ENCODE assay signal across 32 mouse cellular contexts in the genomic region with DNA sequence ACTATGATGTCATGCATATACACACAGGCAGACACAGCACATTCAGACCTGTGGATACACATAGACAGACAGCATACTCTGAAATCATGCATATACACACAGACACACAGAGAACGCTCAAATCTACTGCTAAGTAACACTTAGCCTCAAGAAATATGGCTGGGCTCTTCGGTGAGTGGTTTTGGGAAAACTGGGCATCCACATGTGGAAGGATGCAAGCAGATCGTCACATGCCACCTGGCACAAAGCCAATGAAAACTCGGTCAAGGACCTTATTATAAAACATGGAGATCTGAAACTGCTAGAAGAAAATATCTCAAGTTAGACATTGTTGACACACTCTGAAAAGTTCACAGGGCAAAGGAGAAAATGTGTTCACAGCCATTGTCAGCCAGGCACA.
"Had no signal": no experiment of that assay in that cellular context is flagged by ENCODE, and none has a peak within 500 bp of the region (broad histone marks: within the 10 kb centered on the region; RNA-seq: fewer than 3 reads in every experiment).

No protein-coding gene starts in this region.

- DNase-seq: left cerebral cortex, postnatal 4 days; liver; liver, embryonic 13.5 days; liver, postnatal 0 days; lung, adult 18-20 months; lung, adult 2 months; lung, embryonic 14.5 days; lung, postnatal 10 days; lung, postnatal 14 days; lung, postnatal 36 days; lung, postnatal 4 days; midbrain, embryonic 14.5 days had no signal

- H3K9me3 ChIP-seq: limb, embryonic 10.5 days; limb, embryonic 12.5 days; limb, embryonic 13.5 days; limb, embryonic 15.5 days; liver, embryonic 12.5 days; liver, embryonic 13.5 days; liver, embryonic 15.5 days; lung, embryonic 15.5 days; megakaryocyte, embryonic 14.5 days; midbrain, embryonic 10.5 days; midbrain, embryonic 12.5 days; midbrain, embryonic 13.5 days; midbrain, embryonic 15.5 days; neural tube, embryonic 12.5 days had no signal

- H3K4me2 ChIP-seq: limb, embryonic 12.5 days; limb, embryonic 13.5 days; limb, embryonic 15.5 days; liver, embryonic 11.5 days; liver, embryonic 12.5 days; liver, embryonic 13.5 days; liver, embryonic 15.5 days; lung, embryonic 14.5 days; lung, embryonic 15.5 days; midbrain, embryonic 11.5 days; midbrain, embryonic 12.5 days; midbrain, embryonic 13.5 days; midbrain, embryonic 15.5 days; neural tube, embryonic 12.5 days had no signal

- H3K27ac ChIP-seq: limb, embryonic 10.5 days; limb, embryonic 12.5 days; limb, embryonic 13.5 days; limb, embryonic 15.5 days; liver, embryonic 12.5 days; liver, embryonic 13.5 days; liver, embryonic 14.5 days; liver, embryonic 15.5 days; lung, embryonic 15.5 days; macrophage; midbrain, embryonic 10.5 days; midbrain, embryonic 12.5 days; midbrain, embryonic 13.5 days; midbrain, embryonic 15.5 days; neural tube, embryonic 12.5 days had no signal

- H3K4me3 ChIP-seq: limb, embryonic 10.5 days; limb, embryonic 12.5 days; limb, embryonic 13.5 days; limb, embryonic 15.5 days; liver, embryonic 12.5 days; liver, embryonic 13.5 days; liver, embryonic 15.5 days; lung, embryonic 15.5 days; megakaryocyte, embryonic 14.5 days; midbrain, embryonic 10.5 days; midbrain, embryonic 12.5 days; midbrain, embryonic 13.5 days; midbrain, embryonic 15.5 days; myocyte; neural tube, embryonic 12.5 days had no signal

- H3K36me3 ChIP-seq: limb, embryonic 10.5 days; limb, embryonic 12.5 days; limb, embryonic 13.5 days; limb, embryonic 15.5 days; liver, embryonic 12.5 days; liver, embryonic 13.5 days; liver, embryonic 15.5 days; lung, embryonic 15.5 days; midbrain, embryonic 10.5 days; midbrain, embryonic 12.5 days; midbrain, embryonic 13.5 days; midbrain, embryonic 15.5 days; neural tube, embryonic 12.5 days had no signal

- H3K4me1 ChIP-seq: limb, embryonic 10.5 days; limb, embryonic 12.5 days; limb, embryonic 15.5 days; lung, embryonic 15.5 days; midbrain, embryonic 10.5 days; midbrain, embryonic 12.5 days; midbrain, embryonic 13.5 days; midbrain, embryonic 15.5 days; neural tube, embryonic 12.5 days had no signal

- H3K27me3 ChIP-seq: limb, embryonic 12.5 days; limb, embryonic 13.5 days; limb, embryonic 15.5 days; liver, embryonic 12.5 days; liver, embryonic 13.5 days; liver, embryonic 15.5 days; lung, embryonic 15.5 days; megakaryocyte, embryonic 14.5 days; midbrain, embryonic 12.5 days; midbrain, embryonic 13.5 days; midbrain, embryonic 15.5 days; neural tube, embryonic 12.5 days had no signal

- ATAC-seq: liver, postnatal 0 days; lung, postnatal 0 days; midbrain, embryonic 13.5 days; midbrain, embryonic 15.5 days; midbrain, embryonic 16.5 days had no signal

- H3K9ac ChIP-seq: limb, embryonic 12.5 days; limb, embryonic 13.5 days; limb, embryonic 15.5 days; liver, embryonic 12.5 days; liver, embryonic 13.5 days; liver, embryonic 14.5 days; liver, embryonic 15.5 days; liver, postnatal 0 days; lung, embryonic 14.5 days; lung, embryonic 15.5 days; midbrain, embryonic 12.5 days; midbrain, embryonic 13.5 days; midbrain, embryonic 15.5 days; neural tube, embryonic 12.5 days had no signal
